In the genomic region with DNA sequence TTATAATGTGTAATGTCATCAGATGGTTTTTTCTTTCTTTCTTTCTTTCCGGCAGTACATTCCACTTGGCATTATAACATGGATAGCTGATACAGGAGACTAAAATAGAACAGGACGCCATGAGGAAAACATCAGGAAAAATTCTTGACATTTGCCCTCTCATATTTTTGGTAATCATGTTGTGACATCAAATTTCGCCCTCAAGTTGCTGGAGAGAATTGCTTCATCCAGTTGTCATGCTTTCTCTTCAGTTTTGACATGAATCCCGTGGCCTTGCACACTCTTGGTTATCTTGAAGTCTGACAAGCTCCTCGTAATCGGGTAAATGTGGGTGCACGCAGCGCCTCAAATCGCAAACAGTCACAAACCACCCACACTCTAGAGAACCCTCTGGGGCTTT, we compare ENCODE assay signal across 16 mouse cellular contexts. TPM values are rescaled to one million over a fixed set of nuclear protein-coding genes. Genes with fewer than 3 reads are reported as not detected.
"Had no signal": no experiment of that assay in that cellular context is flagged by ENCODE, and none has a peak within 500 bp of the region (broad histone marks: within the 10 kb centered on the region; RNA-seq: fewer than 3 reads in every experiment).

No protein-coding gene starts in this region.

- DNase-seq: lung, adult 2 months; lung, postnatal 10 days; midbrain, embryonic 14.5 days; right cerebral cortex, postnatal 14 days; thymus, adult 2 months; thymus, postnatal 25 days; thymus, postnatal 4 days had no signal

- H3K4me1 ChIP-seq: lung, embryonic 15.5 days; midbrain, embryonic 10.5 days; midbrain, embryonic 12.5 days; neural tube, embryonic 12.5 days; stomach, embryonic 15.5 days had no signal

- H3K27ac ChIP-seq: liver, embryonic 14.5 days; lung, embryonic 15.5 days; midbrain, embryonic 10.5 days; midbrain, embryonic 12.5 days; neural tube, embryonic 12.5 days; stomach, embryonic 15.5 days; stomach, postnatal 0 days had no signal

- H3K4me3 ChIP-seq: lung, embryonic 15.5 days; midbrain, embryonic 10.5 days; midbrain, embryonic 12.5 days; neural tube, embryonic 12.5 days; stomach, embryonic 15.5 days had no signal

RNA-seq across cellular contexts. Expression of a gene that starts 7.0 kb away (rescaled TPM):
- total RNA-seq: megakaryocyte, adult 5-6 weeks; megakaryocyte-erythroid progenitor cell, adult 5-6 weeks had no signal
